Mouse (Mus musculus): ENCODE results near the gene Serpine3.
"Not testable (repeated sequence)": the region's sequence is repeated elsewhere in the genome, so short reads cannot be mapped to it uniquely, and the experiment has no call there.

Gene Serpine3

GRCm38 (mm10) chr14:62663367-62663766 lies at the start of gene Serpine3:
Gene Serpine3 (plus strand): TSS chr14:62663667.
- no peak for DNase-seq (ENCODE audit: extremely low spot score, low spot score)

DNA sequence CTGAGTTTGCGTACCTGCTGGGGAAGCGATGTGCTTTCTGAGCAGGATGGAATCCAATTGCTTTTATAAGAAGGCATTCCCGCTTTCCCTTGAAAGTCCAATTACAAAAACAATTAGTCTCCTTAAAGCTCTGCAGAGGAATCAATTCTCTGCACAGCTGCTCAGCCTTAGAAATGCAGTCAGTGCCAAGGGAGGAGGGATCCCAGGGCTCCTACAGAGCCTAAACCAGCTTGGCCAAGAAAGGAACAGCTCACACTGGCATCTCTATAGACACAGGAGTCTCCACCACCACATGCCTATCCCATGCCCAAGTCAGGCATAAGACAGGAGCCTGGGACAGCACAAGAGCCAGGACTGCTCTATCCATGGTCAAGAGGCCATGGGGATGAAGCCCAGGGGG lies 41.1 kb upstream of the Serpine3 start:
- no peak for DNase-seq (ENCODE audit: extremely low spot score, low spot score)

- DNase-seq (ENCODE audit: extremely low spot score, low spot score), result no peak
Measured at GRCm38 (mm10) chr14:62627951-62628350, 35.5 kb upstream of the Serpine3 start.

GRCm38 (mm10) chr14:62637436-62638344 lies 25.8 kb upstream of the Serpine3 start:
- DNase-seq (ENCODE audit: extremely low spot score, low spot score), result peak; percentile 24

- no peak for DNase-seq (ENCODE audit: extremely low spot score, low spot score)
Measured at GRCm38 (mm10) chr14:62638345-62638702, 25.1 kb upstream of the Serpine3 start.

- no peak for DNase-seq (ENCODE audit: extremely low spot score, low spot score)
Measured at GRCm38 (mm10) chr14:62639111-62639510, 24.4 kb upstream of the Serpine3 start.

- DNase-seq (ENCODE audit: extremely low spot score, low spot score), result no peak
Measured at GRCm38 (mm10) chr14:62639551-62639950, 23.9 kb upstream of the Serpine3 start.

- no peak for DNase-seq (ENCODE audit: extremely low spot score, low spot score)
Measured at GRCm38 (mm10) chr14:62640396-62640795, 23.1 kb upstream of the Serpine3 start.

- not testable (repeated sequence) for DNase-seq (ENCODE audit: extremely low spot score, low spot score)
Measured at GRCm38 (mm10) chr14:62642368-62642767, 21.1 kb upstream of the Serpine3 start.

GRCm38 (mm10) chr14:62648405-62648804 lies 15.1 kb upstream of the Serpine3 start:
- no peak for DNase-seq (ENCODE audit: extremely low spot score, low spot score)

DNA sequence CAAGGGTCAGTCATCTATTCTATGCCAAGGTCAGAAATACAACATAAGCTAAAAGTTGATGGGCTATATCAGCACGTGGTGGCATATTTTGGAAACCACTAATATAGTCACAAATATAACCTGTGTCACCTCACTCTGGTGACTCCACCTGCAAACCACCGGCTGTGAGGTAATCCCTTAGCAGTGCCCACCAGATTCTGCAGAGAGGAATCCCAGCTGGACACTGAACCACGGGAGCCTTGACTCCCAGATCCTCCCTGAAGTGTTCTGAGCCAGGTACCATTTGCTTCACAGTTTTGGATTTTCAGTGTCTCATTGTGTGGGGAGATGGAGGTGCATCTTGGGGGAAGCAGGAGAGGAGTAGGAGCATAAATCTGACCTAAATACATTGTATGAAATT lies 13.1 kb upstream of the Serpine3 start:
- DNase-seq (ENCODE audit: extremely low spot score, low spot score), result no peak

GRCm38 (mm10) chr14:62651771-62652170 lies 11.7 kb upstream of the Serpine3 start:
- DNase-seq (ENCODE audit: extremely low spot score, low spot score), result no peak

GRCm38 (mm10) chr14:62655996-62656395 lies 7.5 kb upstream of the Serpine3 start:
- DNase-seq (ENCODE audit: extremely low spot score, low spot score), result no peak

- DNase-seq (ENCODE audit: extremely low spot score, low spot score), result no peak
Measured at GRCm38 (mm10) chr14:62657469-62657868, 6.0 kb upstream of the Serpine3 start.

GRCm38 (mm10) chr14:62662381-62662780 lies 1.1 kb upstream of the Serpine3 start:
- no peak for DNase-seq (ENCODE audit: extremely low spot score, low spot score)

GRCm38 (mm10) chr14:62664976-62665673 lies 1.7 kb downstream of the Serpine3 start:
- no peak for DNase-seq (ENCODE audit: extremely low spot score, low spot score)

GRCm38 (mm10) chr14:62673646-62674045 lies 10.2 kb downstream of the Serpine3 start:
- DNase-seq (ENCODE audit: extremely low spot score, low spot score), result no peak

GRCm38 (mm10) chr14:62718161-62718560 lies 54.7 kb downstream of the Serpine3 start:
- no peak for DNase-seq (ENCODE audit: extremely low spot score, low spot score)

DNA sequence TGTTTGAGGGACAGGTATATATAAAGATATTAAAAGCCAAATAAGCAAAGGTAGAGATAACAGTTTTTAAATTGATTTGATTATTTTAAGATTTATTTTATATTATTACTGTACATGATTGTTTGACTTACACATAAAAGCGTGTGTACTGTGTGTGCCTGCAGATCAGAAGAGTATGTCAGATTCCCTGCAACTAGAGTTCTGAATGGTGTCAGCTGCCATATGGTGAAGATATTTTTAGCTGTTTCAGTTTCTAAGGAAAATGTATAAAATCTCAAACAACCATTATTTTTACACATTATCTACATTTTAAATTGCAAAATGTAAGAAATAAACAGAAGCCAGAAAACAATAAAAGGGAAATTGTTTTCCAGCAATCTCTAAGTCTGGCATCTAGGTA lies 58.2 kb downstream of the Serpine3 start:
- DNase-seq (ENCODE audit: extremely low spot score, low spot score), result no peak

DNA sequence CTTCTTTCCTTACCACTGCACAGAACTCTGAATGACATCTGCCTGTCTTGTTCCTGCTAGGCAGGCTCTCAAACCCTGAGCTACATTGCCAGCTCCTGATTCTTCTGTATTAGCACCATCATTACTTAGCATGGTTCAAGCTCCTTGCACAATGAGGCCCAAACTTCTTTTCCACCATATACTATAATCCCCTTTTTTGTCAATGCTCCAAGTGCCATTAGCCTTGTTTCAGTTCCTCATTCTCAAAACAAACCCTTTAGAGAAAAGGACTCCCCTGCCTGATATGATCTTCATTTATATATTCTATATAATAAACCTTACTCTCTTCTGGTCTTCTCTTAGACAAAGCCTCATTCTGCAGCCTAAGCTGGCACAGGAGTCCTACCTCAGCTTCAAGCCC lies 61.1 kb downstream of the Serpine3 start:
- no peak for DNase-seq (ENCODE audit: extremely low spot score, low spot score)

DNA sequence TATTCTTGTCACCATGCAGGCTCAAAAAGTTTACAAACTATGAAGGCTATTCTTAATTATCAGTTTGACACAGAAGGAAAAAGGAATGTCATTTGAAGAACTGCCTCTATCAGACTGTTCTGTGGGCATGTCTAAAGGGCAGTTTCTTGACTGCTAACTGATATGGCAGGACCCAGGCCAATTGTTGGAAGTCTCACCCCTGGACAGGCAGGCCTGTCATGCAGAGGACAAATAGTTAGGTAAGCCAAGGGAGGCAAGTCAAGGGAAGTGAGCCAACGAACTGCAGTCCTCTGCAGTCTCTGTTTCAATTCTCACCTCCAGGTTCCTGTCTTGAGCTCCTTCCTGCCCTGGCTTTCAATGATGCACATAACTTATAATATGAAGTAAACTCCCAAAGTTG lies 68.4 kb downstream of the Serpine3 start:
- DNase-seq (ENCODE audit: extremely low spot score, low spot score), result no peak

DNA sequence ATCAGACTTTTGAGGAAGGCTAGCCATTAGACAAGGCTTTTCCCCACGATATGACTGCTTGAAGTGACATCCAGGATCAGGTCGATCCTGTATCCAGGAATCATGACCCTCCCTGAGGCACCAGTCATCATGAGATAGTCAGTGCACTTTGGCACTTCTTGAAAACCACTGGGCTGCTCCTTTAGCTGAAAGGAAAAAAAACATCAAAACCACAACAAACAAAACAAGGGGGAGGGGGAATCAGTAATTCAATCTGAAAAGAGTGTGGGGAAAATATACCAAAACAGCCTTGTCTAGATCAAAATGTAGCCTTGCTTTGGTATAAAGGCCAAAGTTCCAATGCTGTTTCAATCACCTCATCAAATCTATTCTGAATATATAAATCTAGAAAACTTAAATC lies 70.2 kb downstream of the Serpine3 start:
- no peak for DNase-seq (ENCODE audit: extremely low spot score, low spot score)

DNA sequence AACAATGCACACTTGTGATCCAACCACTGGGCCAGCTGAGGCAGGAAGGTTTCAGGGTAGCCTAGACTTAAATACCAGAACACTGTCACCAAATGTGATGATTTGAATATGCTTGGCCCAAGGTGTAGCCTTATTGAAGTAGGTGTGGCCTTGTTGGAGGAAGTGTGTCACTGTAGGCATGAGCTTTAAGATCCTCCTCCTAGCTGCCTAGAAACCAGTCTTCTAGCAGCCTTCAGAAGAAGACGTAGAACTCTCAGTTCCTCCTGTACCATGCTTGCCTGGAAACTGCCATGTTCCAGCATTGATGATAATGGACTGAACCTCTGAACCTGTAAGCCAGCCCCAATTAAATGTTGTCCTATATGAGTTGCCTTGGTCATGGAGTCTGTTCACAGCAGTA lies 72.2 kb downstream of the Serpine3 start:
- no peak for DNase-seq (ENCODE audit: extremely low spot score, low spot score)

Data from neural tube, embryonic 10.5 days (tissue).